Mouse (Mus musculus) stomach, embryonic 15.5 days (tissue): ENCODE measurements around the gene Limk2. TPM values are rescaled to one million over a fixed set of nuclear protein-coding genes. Genes with fewer than 3 reads are reported as not detected.
A peak's percentile ranks its signal among the peaks of the same experiment; 100 is the strongest.

ENCODE experiments used
- ATAC-seq: fragments of 200-750 bp; cut with Nextera tagmentation; 2 replicates; pipeline ENCODE4 v1.8.0; 2017; ENCODE audit warnings: low read depth, moderate number of reproducible peaks, moderate TSS enrichment; ENCODE audit not compliant: insufficient read depth, low FRiP score
- H3K27ac ChIP-seq: fragments of 300-500 bp; sonication (generic); 2 replicates; pipeline ENCODE4 v1.5.1; 2015; ENCODE audit warnings: mild to moderate bottlenecking, inconsistent platforms
- H3K27me3 ChIP-seq: fragments of 300-500 bp; sonication (generic); replicated peaks from 2 replicates; pipeline ENCODE4 v1.6.1; 2015; ENCODE audit warnings: inconsistent platforms
- H3K36me3 ChIP-seq: fragments of 300-500 bp; sonication (generic); 2 replicates; pipeline ENCODE4 v1.6.1; 2015; ENCODE audit warnings: inconsistent platforms
- H3K4me1 ChIP-seq: fragments of 300-500 bp; sonication (generic); 2 replicates; pipeline ENCODE4 v1.6.1; 2015; ENCODE audit warnings: inconsistent platforms
- H3K4me2 ChIP-seq: fragments of 300-500 bp; sonication (generic); 2 replicates; pipeline ENCODE4 v1.6.1; 2015; ENCODE audit warnings: mild to moderate bottlenecking, inconsistent platforms
- H3K4me3 ChIP-seq: fragments of 300-500 bp; sonication (generic); replicated peaks from 2 replicates; pipeline ENCODE4 v1.5.1; 2015; ENCODE audit warnings: inconsistent platforms
- H3K9ac ChIP-seq: fragments of 300-500 bp; sonication (generic); 2 replicates; pipeline ENCODE4 v1.6.1; 2015; ENCODE audit warnings: inconsistent platforms
- H3K9me3 ChIP-seq: fragments of 300-500 bp; sonication (generic); 2 replicates; pipeline ENCODE4 v1.6.1; 2016; ENCODE audit warnings: inconsistent platforms
- WGBS: fragments of 180-500 bp; shearing (Covaris S2); methylation state at CpG from one replicate; pipeline ENCODE4 v1.1.7; 2015; 5-methylcytosine and 5-hydroxymethylcytosine counted together
- polyA plus RNA-seq: library from polyadenylated mRNA; unstranded; fragments of >200 nt; fragmentation: Nextera tagmentation; extraction: Ambion mirVana; gene quantifications from 2 replicates; pipeline ENCODE4 v1.2.1, GENCODE M21; 2015

Limk2 gene
- polyA plus RNA-seq, result 70.5 and 75.9 TPM in 2 replicates

GRCm38 (mm10) chr11:3408997-3409732 is at the start of gene Limk2:
Gene Limk2, minus strand, starts transcription at chr11:3409189.
- peak within 1 kb of the TSS; percentile 79 for H3K27ac ChIP-seq
- ATAC-seq, result peak; percentile 96
- H3K9me3 ChIP-seq, result no peaks in the 10 kb centered on the region
- peaks cover 14% of the 10 kb centered on the region for H3K4me1 ChIP-seq
- no peaks in the 10 kb centered on the region for H3K36me3 ChIP-seq
- WGBS, result 3% methylated on average over 45 of the region's 45 CpGs
- H3K27me3 ChIP-seq, result no peaks in the 10 kb centered on the region
- peak within 1 kb of the TSS; percentile 67 for H3K4me2 ChIP-seq
- peak within 1 kb of the TSS; percentile 72 for H3K4me3 ChIP-seq
- peak within 1 kb of the TSS; percentile 64 for H3K9ac ChIP-seq

GRCm38 (mm10) chr11:3458428-3459104 is 49.6 kb upstream of the Limk2 start:
- no peak overlapping the region for H3K9ac ChIP-seq
- H3K9me3 ChIP-seq, result no peaks in the 10 kb centered on the region
- no peak overlapping the region for H3K4me2 ChIP-seq
- no peak overlapping the region; the same call in 1 of the 2 replicates for H3K27ac ChIP-seq
- ATAC-seq, result peak; percentile 66
- H3K4me3 ChIP-seq, result no peak overlapping the region
- 76% methylated on average over 12 of the region's 13 CpGs for WGBS
- peaks cover 7% of the 10 kb centered on the region; the same call in 1 of the 2 replicates for H3K36me3 ChIP-seq
- no peaks in the 10 kb centered on the region for H3K27me3 ChIP-seq
- H3K4me1 ChIP-seq, result peaks cover under 1% of the 10 kb centered on the region

- Histone ChIP-seq H3K9ac (no peak overlapping the region), H3K4me2 (no peak overlapping the region), H3K4me1 (peaks cover 4% of the 10 kb centered on the region), H3K4me3 (no peak overlapping the region), H3K27me3 (no peaks in the 10 kb centered on the region), H3K36me3 (peaks cover 7% of the 10 kb centered on the region; the same call in 1 of the 2 replicates), H3K27ac (no peak overlapping the region), H3K9me3 (no peaks in the 10 kb centered on the region)
- whole genome bisulfite sequencing, result 20% methylated on average over 1 of the region's 1 CpGs
- no peak for ATAC-seq
Observed at GRCm38 (mm10) chr11:3456354-3456753, 47.4 kb upstream of the Limk2 start.

DNA sequence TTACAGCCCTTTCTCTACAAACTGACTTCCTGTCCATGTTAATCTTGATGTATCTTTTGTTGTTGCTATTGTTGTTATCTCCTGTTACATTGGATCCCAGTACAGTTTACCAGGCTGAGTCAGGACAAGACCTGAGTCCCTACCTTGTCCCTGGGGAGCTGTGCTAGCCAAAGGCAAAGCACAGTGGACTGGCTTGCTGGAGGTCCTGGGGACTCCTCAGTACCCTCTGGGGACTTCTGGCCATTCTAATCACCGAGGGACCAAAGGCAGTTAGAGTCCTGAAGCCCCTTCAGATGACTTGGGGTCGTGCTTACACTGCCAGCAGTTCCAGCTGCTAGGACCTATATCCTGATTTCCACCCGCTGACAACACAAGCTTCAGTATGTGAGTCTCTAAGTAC is 45.5 kb upstream of the Limk2 start:
- no peaks in the 10 kb centered on the region for H3K27me3 ChIP-seq
- no peak overlapping the region for H3K9ac ChIP-seq
- H3K9me3 ChIP-seq, result no peaks in the 10 kb centered on the region
- WGBS, result 94% methylated on average over 3 of the region's 3 CpGs
- no peak overlapping the region for H3K4me3 ChIP-seq
- peaks cover 12% of the 10 kb centered on the region for H3K4me1 ChIP-seq
- H3K27ac ChIP-seq, result no peak overlapping the region
- H3K4me2 ChIP-seq, result no peak overlapping the region
- no peak for ATAC-seq
- peaks cover 7% of the 10 kb centered on the region; the same call in 1 of the 2 replicates for H3K36me3 ChIP-seq

DNA sequence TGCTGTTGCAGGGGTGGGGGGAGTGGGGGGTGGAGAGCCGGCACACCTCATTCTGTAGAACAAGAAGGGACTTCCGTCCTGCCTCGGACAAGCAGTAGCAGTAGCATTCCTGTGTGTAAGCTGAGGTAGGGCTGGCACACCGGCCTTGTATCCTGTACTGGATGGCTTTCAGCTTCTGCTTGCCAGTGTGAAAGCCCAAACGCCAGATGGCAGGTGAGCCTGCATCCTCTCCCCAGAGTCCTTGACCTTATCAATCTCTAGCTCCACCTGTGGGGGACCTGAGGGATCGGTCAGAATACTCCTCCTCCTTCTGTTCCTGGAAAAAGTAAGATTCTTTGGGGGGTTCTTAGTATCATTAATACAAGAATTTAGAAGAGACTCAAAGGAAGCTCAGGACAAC is 44.5 kb upstream of the Limk2 start:
- H3K4me3 ChIP-seq, result peak overlapping the region; percentile 94
- peaks cover 7% of the 10 kb centered on the region; the same call in 1 of the 2 replicates for H3K36me3 ChIP-seq
- no peak overlapping the region for H3K27ac ChIP-seq
- H3K27me3 ChIP-seq, result no peaks in the 10 kb centered on the region
- H3K9ac ChIP-seq, result no peak overlapping the region
- WGBS, result 50% methylated on average over 6 of the region's 6 CpGs
- H3K9me3 ChIP-seq, result no peaks in the 10 kb centered on the region
- H3K4me1 ChIP-seq, result peaks cover 12% of the 10 kb centered on the region
- H3K4me2 ChIP-seq, result peak overlapping the region; percentile 89
- ATAC-seq, result no peak

- Histone ChIP-seq H3K4me1 (peaks cover 12% of the 10 kb centered on the region), H3K27me3 (no peaks in the 10 kb centered on the region), H3K9ac (peak overlapping the region; percentile 63), H3K4me2 (peak overlapping the region; percentile 89), H3K4me3 (peak overlapping the region; percentile 94), H3K27ac (peak overlapping the region; percentile 93), H3K9me3 (no peaks in the 10 kb centered on the region), H3K36me3 (peaks cover 7% of the 10 kb centered on the region; the same call in 1 of the 2 replicates)
- under 1% methylated on average over 9 of the region's 9 CpGs for WGBS
- 0 out of 2 replicates have a peak, but pooled peaks have one; percentile 16 for ATAC-seq
Observed at GRCm38 (mm10) chr11:3452769-3453168, 43.8 kb upstream of the Limk2 start.

DNA sequence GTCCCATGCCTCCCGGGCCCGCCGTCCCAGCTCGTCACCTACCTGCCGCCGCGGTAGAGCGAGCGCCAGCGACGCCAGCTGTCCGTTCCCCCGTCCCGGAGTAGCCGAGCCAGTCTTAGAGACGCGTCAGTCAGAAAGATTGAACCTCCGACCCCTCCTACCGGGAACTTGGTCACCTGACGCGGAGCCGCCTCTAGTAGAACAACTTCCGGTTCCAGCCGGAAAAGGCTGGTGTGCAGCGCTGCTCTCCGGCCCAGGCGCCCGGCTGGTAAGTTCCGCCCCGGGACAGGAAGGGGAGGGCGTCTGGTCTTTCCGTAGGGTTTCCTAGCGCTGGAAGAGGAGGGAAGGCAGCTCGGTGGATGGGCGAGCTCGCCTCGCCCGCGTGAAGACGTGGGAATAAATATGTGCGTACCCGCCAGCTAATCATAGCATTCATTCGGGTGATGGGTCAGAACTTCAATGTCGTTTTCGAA is 43.2 kb upstream of the Limk2 start, which contains the start of gene Rnf185:
Rnf185 (minus strand) TSS at position 197 of the 473 bp plus-strand sequence.
- H3K27ac ChIP-seq, result peak within 1 kb of the TSS; percentile 93
- H3K4me3 ChIP-seq, result peak within 1 kb of the TSS; percentile 94
- no peaks in the 10 kb centered on the region for H3K9me3 ChIP-seq
- under 1% methylated on average over 45 of the region's 45 CpGs for WGBS
- H3K4me2 ChIP-seq, result peak within 1 kb of the TSS; percentile 89
- peaks cover 7% of the 10 kb centered on the region; the same call in 1 of the 2 replicates for H3K36me3 ChIP-seq
- H3K27me3 ChIP-seq, result no peaks in the 10 kb centered on the region
- H3K4me1 ChIP-seq, result peaks cover 12% of the 10 kb centered on the region
- peak; percentile 96 for ATAC-seq
- peak within 1 kb of the TSS; percentile 89 for H3K9ac ChIP-seq

DNA sequence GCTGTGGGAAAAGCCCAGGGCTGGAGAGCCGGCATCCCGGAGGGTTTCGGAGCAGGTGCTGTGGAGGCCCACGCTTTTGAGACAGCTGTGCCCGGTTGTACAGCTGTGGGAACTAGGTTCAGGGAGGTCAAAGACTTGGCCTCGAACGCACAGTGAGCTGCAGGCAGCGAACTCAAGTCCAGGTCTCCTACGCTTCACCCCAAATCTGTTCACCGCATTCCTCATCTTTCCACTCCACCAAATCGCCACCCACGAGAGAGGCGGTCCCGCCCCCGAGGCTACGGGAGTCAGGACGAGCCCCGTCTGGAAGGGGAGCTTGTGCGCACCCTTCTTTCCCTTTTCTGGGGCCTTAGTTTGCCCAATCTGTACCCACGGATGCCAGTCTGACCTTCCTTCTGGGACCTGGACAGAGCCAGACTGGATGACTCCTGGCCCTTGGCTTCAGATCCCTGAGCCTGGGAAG is 42.7 kb upstream of the Limk2 start:
- Histone ChIP-seq H3K4me1 (peaks cover 12% of the 10 kb centered on the region), H3K27me3 (no peaks in the 10 kb centered on the region), H3K9me3 (no peaks in the 10 kb centered on the region), H3K27ac (peak overlapping the region; percentile 93), H3K36me3 (peaks cover 7% of the 10 kb centered on the region; the same call in 1 of the 2 replicates), H3K4me2 (peak overlapping the region; percentile 89), H3K4me3 (peak overlapping the region; percentile 94), H3K9ac (peak overlapping the region; percentile 89)
- peak; percentile 36 for ATAC-seq
- under 1% methylated on average over 20 of the region's 20 CpGs for WGBS

- WGBS, result 73% methylated on average over 8 of the region's 8 CpGs
- H3K27ac ChIP-seq, result no peak overlapping the region
- H3K36me3 ChIP-seq, result no peaks in the 10 kb centered on the region
- no peak overlapping the region for H3K9ac ChIP-seq
- H3K4me3 ChIP-seq, result no peak overlapping the region
- no peaks in the 10 kb centered on the region for H3K4me1 ChIP-seq
- ATAC-seq, result no peak
- no peaks in the 10 kb centered on the region for H3K9me3 ChIP-seq
- no peak overlapping the region for H3K4me2 ChIP-seq
- H3K27me3 ChIP-seq, result no peaks in the 10 kb centered on the region
Observed at GRCm38 (mm10) chr11:3444875-3445274, 35.9 kb upstream of the Limk2 start.

DNA sequence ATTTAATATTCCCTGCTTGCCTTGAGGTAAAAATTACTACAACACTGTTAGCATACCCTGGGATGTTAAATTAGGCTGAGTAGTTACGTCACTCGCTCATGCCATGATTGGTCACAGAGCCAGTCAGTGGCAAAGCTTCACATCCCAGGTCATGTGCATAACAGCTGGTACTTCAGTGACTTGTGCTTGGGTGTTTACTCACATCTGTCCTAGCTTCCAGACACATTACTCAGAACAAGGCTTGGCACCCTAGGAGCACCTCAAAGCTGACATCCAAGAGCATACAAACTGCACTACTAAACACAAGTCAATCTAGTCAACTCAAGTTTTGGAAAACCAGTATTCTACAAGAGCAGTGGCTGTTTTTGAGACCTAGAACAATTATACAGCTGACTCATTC is 34.1 kb upstream of the Limk2 start:
- no peak overlapping the region for H3K4me2 ChIP-seq
- 91% methylated on average over 2 of the region's 2 CpGs for WGBS
- no peak overlapping the region for H3K9ac ChIP-seq
- no peaks in the 10 kb centered on the region for H3K4me1 ChIP-seq
- H3K27ac ChIP-seq, result no peak overlapping the region
- H3K4me3 ChIP-seq, result no peak overlapping the region
- no peaks in the 10 kb centered on the region for H3K36me3 ChIP-seq
- ATAC-seq, result no peak
- no peaks in the 10 kb centered on the region for H3K27me3 ChIP-seq
- H3K9me3 ChIP-seq, result no peaks in the 10 kb centered on the region

- no peak overlapping the region for H3K9ac ChIP-seq
- H3K36me3 ChIP-seq, result no peaks in the 10 kb centered on the region
- ATAC-seq, result no peak
- H3K4me3 ChIP-seq, result no peak overlapping the region
- no peaks in the 10 kb centered on the region for H3K4me1 ChIP-seq
- H3K9me3 ChIP-seq, result no peaks in the 10 kb centered on the region
- WGBS, result 74% methylated on average over 4 of the region's 4 CpGs
- no peak overlapping the region for H3K4me2 ChIP-seq
- H3K27me3 ChIP-seq, result no peaks in the 10 kb centered on the region
- no peak overlapping the region for H3K27ac ChIP-seq
Observed at GRCm38 (mm10) chr11:3442677-3443076, 33.7 kb upstream of the Limk2 start.
